Mouse (Mus musculus): ENCODE measurements at regions not wholly inside any gene's neighbourhood (a gene's known extent, or its start where the extent isn't known, plus 50 kb on each side); places are given as distances from the start of the nearest gene placed in this dataset.

DNA sequence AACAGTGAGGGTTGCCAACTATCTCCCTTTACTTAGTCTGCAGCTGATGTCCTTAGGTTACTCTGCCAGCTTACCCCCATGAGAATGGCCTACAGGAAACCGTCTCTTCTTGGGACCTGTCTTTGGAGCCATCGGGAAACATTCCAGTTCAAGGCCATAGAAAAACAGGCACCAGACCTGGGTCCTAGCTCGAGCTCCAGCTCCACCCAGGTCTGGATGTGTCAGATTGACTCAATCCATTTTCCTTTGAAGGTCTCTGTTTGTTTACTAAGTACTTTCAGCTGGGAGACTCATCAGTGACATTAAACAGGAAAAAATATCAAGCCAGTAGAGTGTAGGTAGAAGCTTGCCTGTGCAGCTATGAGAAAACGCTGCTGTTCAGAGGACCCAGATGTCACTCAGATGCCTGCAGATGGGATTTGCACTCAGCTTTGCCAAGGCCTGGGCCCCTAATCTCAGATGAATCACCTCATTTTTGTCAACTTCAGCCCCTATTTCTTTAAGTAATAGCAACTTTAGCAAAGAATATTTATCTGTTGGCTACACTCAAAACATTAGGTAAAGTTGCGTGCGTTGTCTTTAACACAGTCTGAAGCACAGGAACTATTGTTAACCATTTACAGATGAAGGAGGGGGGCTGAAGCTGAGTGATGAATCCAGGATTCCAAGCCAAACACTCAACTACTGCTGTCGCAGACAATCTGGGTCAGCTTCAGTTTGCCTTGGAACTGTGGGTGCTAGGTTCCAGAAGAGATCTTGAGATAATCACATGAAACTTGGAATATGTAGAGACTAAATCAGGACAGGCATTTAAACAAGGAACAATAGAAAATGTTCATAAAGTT, 359.0 kb upstream of the Tnp1 start:
- Histone ChIP-seq H3K79me3 (ENCODE audit: low read depth) (no peaks in the 10 kb centered on the region), H3K27me3 (ENCODE audit: control insufficient read depth, insufficient read depth, insufficient read length) (no peaks in the 10 kb centered on the region), H3ac (ENCODE audit: control insufficient read depth, insufficient read length, low read depth) (no peak overlapping the region), H3K4me3 (ENCODE audit: insufficient read depth, poor library complexity, severe bottlenecking) (no peak overlapping the region), H3K79me2 (ENCODE audit: control insufficient read depth, insufficient read depth) (no peaks in the 10 kb centered on the region), H3K36me3 (ENCODE audit: control insufficient read depth, insufficient read depth) (no peaks in the 10 kb centered on the region)
- TF ChIP-seq FOSL1 (IDR thresholded peaks at IDR 0.05; ENCODE audit: insufficient read depth, low read length, poor library complexity, severe bottlenecking): no peak
- no peak for TF ChIP-seq MAX (IDR thresholded peaks at IDR 0.05)
- no peak for TF ChIP-seq MYOG (IDR thresholded peaks at IDR 0.05; ENCODE audit: control insufficient read depth, extremely low read depth, insufficient read length)

DNA sequence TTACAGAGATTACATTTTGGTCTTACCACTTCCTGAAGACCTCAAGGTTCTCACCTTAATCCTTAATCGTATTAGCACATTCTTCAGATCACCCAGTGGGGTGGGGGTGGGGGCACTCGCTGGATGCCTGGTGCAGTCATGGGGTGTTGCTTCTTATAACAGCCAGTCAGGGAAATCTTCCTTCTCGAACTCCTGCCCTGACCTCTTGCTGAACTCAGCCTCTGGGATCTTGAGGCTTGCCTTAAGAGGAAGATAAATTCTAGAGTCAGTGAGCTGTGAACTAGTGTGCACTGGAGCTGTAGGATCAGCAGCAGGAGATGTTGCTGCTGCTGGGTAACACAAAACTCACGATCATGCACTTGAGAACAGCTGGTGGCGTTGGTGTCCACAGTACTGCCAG, 352.5 kb upstream of the Tnp1 start:
- Histone ChIP-seq H3K79me2 (ENCODE audit: control insufficient read depth, insufficient read depth) (no peaks in the 10 kb centered on the region), H3K27me3 (ENCODE audit: control insufficient read depth, insufficient read depth, insufficient read length) (no peaks in the 10 kb centered on the region), H3K36me3 (ENCODE audit: control insufficient read depth, insufficient read depth) (no peaks in the 10 kb centered on the region), H3ac (ENCODE audit: control insufficient read depth, insufficient read length, low read depth) (no peak overlapping the region), H3K4me3 (ENCODE audit: insufficient read depth, poor library complexity, severe bottlenecking) (no peak overlapping the region), H3K79me3 (ENCODE audit: low read depth) (no peaks in the 10 kb centered on the region)
- no peak for TF ChIP-seq FOSL1 (IDR thresholded peaks at IDR 0.05; ENCODE audit: insufficient read depth, low read length, poor library complexity, severe bottlenecking)
- TF ChIP-seq MYOG (IDR thresholded peaks at IDR 0.05; ENCODE audit: control insufficient read depth, extremely low read depth, insufficient read length): no peak
- no peak for TF ChIP-seq CTCF (IDR thresholded peaks at IDR 0.05; ENCODE audit: control insufficient read depth, insufficient read depth, insufficient read length)
- no peak for TF ChIP-seq USF1 (IDR thresholded peaks at IDR 0.05; ENCODE audit: low read depth)
- no peak for TF ChIP-seq CEBPB (IDR thresholded peaks at IDR 0.05; ENCODE audit: low read depth)
- no peak for TF ChIP-seq MAX (IDR thresholded peaks at IDR 0.05)
- TF ChIP-seq MYOD1 (IDR thresholded peaks at IDR 0.05; ENCODE audit: control insufficient read depth, insufficient read length, low read depth): no peak

DNA sequence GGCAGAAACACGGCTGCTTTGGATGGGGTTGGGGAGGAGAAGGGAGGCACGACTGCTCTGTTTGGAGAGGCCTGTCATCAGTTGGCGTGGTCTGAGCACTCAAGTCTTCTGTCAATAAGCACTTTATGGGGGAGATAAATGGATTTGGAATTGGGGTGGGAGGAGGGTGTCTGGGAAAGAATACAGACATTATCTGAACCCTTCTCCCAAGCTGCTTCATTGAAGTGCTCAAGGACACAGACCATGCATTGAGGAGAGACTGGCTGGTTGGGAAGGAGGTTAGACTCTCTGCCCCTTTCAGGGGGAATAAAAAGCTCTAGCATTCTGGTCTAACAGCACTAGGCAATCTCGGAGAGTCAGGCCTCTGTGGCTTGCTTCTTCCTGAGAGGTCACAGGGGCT, 350.1 kb upstream of the Tnp1 start:
- TF ChIP-seq USF1 (IDR thresholded peaks at IDR 0.05; ENCODE audit: low read depth) (no peak), MAX (IDR thresholded peaks at IDR 0.05) (no peak), MYOG (IDR thresholded peaks at IDR 0.05; ENCODE audit: control insufficient read depth, extremely low read depth, insufficient read length) (no peak), CEBPB (IDR thresholded peaks at IDR 0.05; ENCODE audit: low read depth) (no peak), MYOD1 (IDR thresholded peaks at IDR 0.05; ENCODE audit: control insufficient read depth, insufficient read length, low read depth) (no peak), CTCF (IDR thresholded peaks at IDR 0.05; ENCODE audit: control insufficient read depth, insufficient read depth, insufficient read length) (no peak), FOSL1 (IDR thresholded peaks at IDR 0.05; ENCODE audit: insufficient read depth, low read length, poor library complexity, severe bottlenecking) (no peak)
- Histone ChIP-seq H3K79me2 (ENCODE audit: control insufficient read depth, insufficient read depth) (no peaks in the 10 kb centered on the region), H3K36me3 (ENCODE audit: control insufficient read depth, insufficient read depth) (no peaks in the 10 kb centered on the region), H3K27me3 (ENCODE audit: control insufficient read depth, insufficient read depth, insufficient read length) (no peaks in the 10 kb centered on the region), H3K79me3 (ENCODE audit: low read depth) (no peaks in the 10 kb centered on the region), H3ac (ENCODE audit: control insufficient read depth, insufficient read length, low read depth) (no peak overlapping the region), H3K4me3 (ENCODE audit: insufficient read depth, poor library complexity, severe bottlenecking) (no peak overlapping the region)

DNA sequence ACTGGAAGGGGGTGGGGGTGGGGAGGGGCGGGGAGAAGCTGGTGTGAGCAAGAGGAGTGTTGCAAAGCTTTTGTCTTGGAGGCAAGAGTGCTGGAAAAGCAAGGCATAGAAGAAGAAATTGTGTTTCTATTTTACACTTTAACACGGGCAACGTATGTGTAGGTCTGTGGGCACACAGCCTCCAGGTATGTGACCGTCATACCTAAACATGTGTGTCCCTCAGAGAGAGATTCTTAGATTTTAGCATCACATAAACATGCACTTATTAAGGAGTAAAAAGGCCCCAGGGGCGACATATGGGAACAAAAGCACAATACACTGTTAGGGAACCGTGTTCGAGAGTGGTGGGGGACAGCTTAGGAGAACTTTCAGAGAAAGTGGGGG, 348.6 kb upstream of the Tnp1 start:
- no peaks in the 10 kb centered on the region for H3K27me3 ChIP-seq (ENCODE audit: control insufficient read depth, insufficient read depth, insufficient read length)
- TF ChIP-seq MYOD1 (IDR thresholded peaks at IDR 0.05; ENCODE audit: control insufficient read depth, insufficient read length, low read depth) (no peak), MAX (IDR thresholded peaks at IDR 0.05) (no peak), FOSL1 (IDR thresholded peaks at IDR 0.05; ENCODE audit: insufficient read depth, low read length, poor library complexity, severe bottlenecking) (no peak), CEBPB (IDR thresholded peaks at IDR 0.05; ENCODE audit: low read depth) (no peak), CTCF (IDR thresholded peaks at IDR 0.05; ENCODE audit: control insufficient read depth, insufficient read depth, insufficient read length) (no peak), USF1 (IDR thresholded peaks at IDR 0.05; ENCODE audit: low read depth) (no peak), MYOG (IDR thresholded peaks at IDR 0.05; ENCODE audit: control insufficient read depth, extremely low read depth, insufficient read length) (no peak)
- H3ac ChIP-seq (ENCODE audit: control insufficient read depth, insufficient read length, low read depth): no peak overlapping the region
- no peaks in the 10 kb centered on the region for H3K79me3 ChIP-seq (ENCODE audit: low read depth)
- no peaks in the 10 kb centered on the region for H3K36me3 ChIP-seq (ENCODE audit: control insufficient read depth, insufficient read depth)
- no peak overlapping the region for H3K4me3 ChIP-seq (ENCODE audit: insufficient read depth, poor library complexity, severe bottlenecking)
- H3K79me2 ChIP-seq (ENCODE audit: control insufficient read depth, insufficient read depth): no peaks in the 10 kb centered on the region

DNA sequence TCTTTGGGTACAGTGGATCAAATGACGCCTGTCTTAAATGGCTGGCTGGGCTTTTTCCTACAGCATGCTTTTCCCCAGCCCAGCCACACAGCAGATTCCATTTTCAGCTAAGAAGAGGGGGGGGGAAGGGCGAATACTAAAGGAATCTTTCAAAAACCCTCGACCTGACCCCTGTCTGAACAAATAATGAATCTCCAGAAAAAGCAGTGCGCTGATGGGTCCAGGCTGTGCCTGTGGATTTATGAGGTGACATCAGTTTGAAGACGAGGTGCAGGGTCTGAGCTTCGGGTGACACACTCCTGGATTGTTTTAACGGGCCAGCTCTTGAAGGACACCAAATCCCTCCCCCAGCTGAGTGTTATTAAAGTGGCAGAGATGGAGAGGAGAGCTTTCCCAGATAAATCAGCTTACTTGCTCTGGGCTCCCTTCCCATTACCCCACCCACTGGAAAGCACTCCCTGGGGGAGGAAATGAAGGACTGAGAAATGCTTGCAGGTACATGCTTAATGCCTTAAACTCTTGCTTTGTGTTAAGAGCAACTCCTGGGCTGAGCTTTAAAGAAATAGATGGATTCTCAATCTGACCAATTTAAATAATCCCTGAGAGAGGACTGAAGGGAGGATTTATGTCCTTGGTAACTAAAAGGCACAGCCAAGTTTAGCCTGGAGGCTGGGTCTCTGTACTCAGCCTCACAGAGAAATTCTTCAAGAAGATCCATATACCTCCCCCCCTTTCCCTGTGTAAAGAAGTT, 348.0 kb upstream of the Tnp1 start:
- Histone ChIP-seq H3ac (ENCODE audit: control insufficient read depth, insufficient read length, low read depth) (no peak overlapping the region), H3K4me3 (ENCODE audit: insufficient read depth, poor library complexity, severe bottlenecking) (no peak overlapping the region), H3K79me2 (ENCODE audit: control insufficient read depth, insufficient read depth) (no peaks in the 10 kb centered on the region), H3K27me3 (ENCODE audit: control insufficient read depth, insufficient read depth, insufficient read length) (no peaks in the 10 kb centered on the region), H3K36me3 (ENCODE audit: control insufficient read depth, insufficient read depth) (no peaks in the 10 kb centered on the region), H3K79me3 (ENCODE audit: low read depth) (no peaks in the 10 kb centered on the region)
- no peak for TF ChIP-seq CEBPB (IDR thresholded peaks at IDR 0.05; ENCODE audit: low read depth)
- TF ChIP-seq USF1 (IDR thresholded peaks at IDR 0.05; ENCODE audit: low read depth): no peak
- no peak for TF ChIP-seq MAX (IDR thresholded peaks at IDR 0.05)
- no peak for TF ChIP-seq MYOD1 (IDR thresholded peaks at IDR 0.05; ENCODE audit: control insufficient read depth, insufficient read length, low read depth)
- no peak for TF ChIP-seq FOSL1 (IDR thresholded peaks at IDR 0.05; ENCODE audit: insufficient read depth, low read length, poor library complexity, severe bottlenecking)
- TF ChIP-seq CTCF (IDR thresholded peaks at IDR 0.05; ENCODE audit: control insufficient read depth, insufficient read depth, insufficient read length): no peak
- no peak for TF ChIP-seq MYOG (IDR thresholded peaks at IDR 0.05; ENCODE audit: control insufficient read depth, extremely low read depth, insufficient read length)

Measured in C2C12 (cell line).